In the genomic region with DNA sequence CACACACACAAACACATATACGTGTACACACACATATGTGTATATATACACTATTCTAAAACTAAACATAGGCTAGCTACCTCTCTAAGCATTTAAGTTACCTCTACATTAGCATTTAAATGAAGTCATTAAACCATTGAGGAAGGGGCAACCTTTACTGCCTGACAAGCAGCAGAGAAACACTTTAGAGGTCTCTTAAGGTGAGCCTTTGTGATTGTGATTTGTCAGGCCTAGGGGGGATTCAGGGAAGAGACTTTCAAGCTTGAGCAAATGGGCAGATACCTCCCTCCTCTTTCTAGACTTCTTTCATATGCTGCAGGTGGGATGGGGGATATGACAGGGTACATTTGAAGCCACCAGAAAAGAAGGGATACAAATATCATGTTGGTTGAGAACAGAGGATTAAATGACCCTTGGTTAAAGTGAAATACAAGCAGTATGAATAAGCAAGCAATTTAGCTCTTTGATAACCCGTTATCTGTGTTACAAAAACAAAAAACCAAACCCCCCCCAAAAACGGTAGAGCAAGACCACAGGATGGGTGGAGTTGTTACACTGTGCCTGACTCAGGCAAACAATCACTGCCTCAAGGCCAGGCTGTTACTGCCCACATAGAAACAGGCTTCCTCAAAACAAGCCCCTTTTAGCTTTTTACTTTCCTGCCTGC, we compare ENCODE assay signal across 8 mouse cellular contexts. TPM values are rescaled to one million over a fixed set of nuclear protein-coding genes. Genes with fewer than 3 reads are reported as not detected.
DNase-seq lines count a peak whose midpoint lies in the region; ATAC-seq lines count a peak whose summit lies in the region.

No protein-coding gene starts in this region.

- peak overlapping the region; percentile 88 for H3K4me3 ChIP-seq in heart, embryonic 10.5 days
- H3K4me3 ChIP-seq in liver, embryonic 13.5 days (replicated peaks), result peak overlapping the region; percentile 93

- 65% methylated on average over 3 of the region's 3 CpGs for WGBS in heart, embryonic 10.5 days
- WGBS in liver, embryonic 13.5 days (ENCODE audit: insufficient replicate concordance), result 29% methylated on average over 3 of the region's 3 CpGs

- peaks cover 8% of the 10 kb centered on the region; the same call in 1 of the 2 replicates for H3K4me1 ChIP-seq in heart, embryonic 10.5 days
- peaks cover 40% of the 10 kb centered on the region for H3K4me1 ChIP-seq in liver, embryonic 13.5 days (replicated peaks)

- intact Hi-C loops in heart, postnatal 36 days (cut with DNase I), result loop anchor here (10.0 kb wide), 3 partner anchors 157 to 1863 kb away; partner anchors contain the start of genes Cst3, Kiz and Ralgapa2

- peak overlapping the region; percentile 97 for H3K27ac ChIP-seq in heart, embryonic 10.5 days
- peak overlapping the region; percentile 92 for H3K27ac ChIP-seq in liver, embryonic 13.5 days

- H3K9ac ChIP-seq in liver, embryonic 13.5 days, result peak overlapping the region; percentile 88; the same call in 1 of the 2 replicates

- H3K36me3 ChIP-seq in heart, embryonic 10.5 days, result peaks cover 10% of the 10 kb centered on the region; the same call in 1 of the 2 replicates
- H3K36me3 ChIP-seq in liver, embryonic 13.5 days, result peaks cover 2% of the 10 kb centered on the region; the same call in 1 of the 2 replicates

- H3K9me3 ChIP-seq in heart, embryonic 10.5 days, result no peaks in the 10 kb centered on the region
- no peaks in the 10 kb centered on the region for H3K9me3 ChIP-seq in liver, embryonic 13.5 days (replicated peaks)

- DNase-seq in heart, embryonic 10.5 days (ENCODE audit: low spot score), result no peak
- no peak for DNase-seq in heart, postnatal 36 days
- peak; percentile 53 for DNase-seq in NIH3T3 (ENCODE audit: low read depth)
- peak; percentile 4 for DNase-seq in forelimb bud, embryonic 11.5 days (ENCODE audit: low read depth, low spot score)
- no peak for DNase-seq in liver, embryonic 13.5 days
- no peak for DNase-seq in cerebellum, adult 8-10 months

- H3K4me2 ChIP-seq in liver, embryonic 13.5 days, result peak overlapping the region; percentile 92

- ATAC-seq in liver, embryonic 13.5 days (ENCODE audit: low read depth), result no peak
- ATAC-seq in neutrophil, adult 5-6 weeks (ENCODE audit: extremely low read depth, insufficient number of reproducible peaks, low FRiP score, poor library complexity, severe bottlenecking), result peak; percentile 38; the same call in 1 of the 2 replicates
- ATAC-seq in erythroid progenitor cell, adult 5-6 weeks (replicated peaks; ENCODE audit: low FRiP score, poor library complexity, severe bottlenecking), result no peak

- no peaks in the 10 kb centered on the region for H3K27me3 ChIP-seq in heart, embryonic 10.5 days (ENCODE audit: insufficient read depth, poor library complexity, severe bottlenecking)
- H3K27me3 ChIP-seq in liver, embryonic 13.5 days, result no peaks in the 10 kb centered on the region

RNA-seq across cellular contexts. Expression of gene Xrn2, which starts 1.2 kb away (rescaled TPM):
- 65.4 and 74.8 TPM in 2 replicates for polyA plus RNA-seq in heart, embryonic 10.5 days (2016; fragmentation: Nextera tagmentation; extraction: Ambion mirVana)
- total RNA-seq in heart, postnatal 36 days (2021), result 10 to 100 TPM; 29.3 to 32.3 TPM
- polyA plus RNA-seq in liver, embryonic 13.5 days (2015; fragmentation: Nextera tagmentation; extraction: Ambion mirVana), result 38.6 and 45.4 TPM in 2 replicates
- 235 and 242 TPM in 2 replicates for total RNA-seq in neutrophil, adult 5-6 weeks (2017)
- 38.2 and 44.4 TPM in 2 replicates for total RNA-seq in erythroid progenitor cell, adult 5-6 weeks (2015; ENCODE audit: low replicate concordance)
- total RNA-seq in erythroid progenitor cell, adult 5-6 weeks (2017; ENCODE audit: low replicate concordance), result 29.5 and 44.0 TPM in 2 replicates

Comparison
In these comparisons a context has a peak if more than half of its experiments do, and no peak if none do; other contexts are left out.
1. DNase-seq: peak in NIH3T3 (single experiment) and forelimb bud, embryonic 11.5 days (single experiment); none in heart, embryonic 10.5 days (single experiment), heart, postnatal 36 days (0 of 2), liver, embryonic 13.5 days (single experiment) and cerebellum, adult 8-10 months (single experiment).